Mouse (Mus musculus): Measurements from ENCODE around the gene Mtus2. TPM values are rescaled to one million over a fixed set of nuclear protein-coding genes. Genes with fewer than 3 reads are reported as not detected.

Mtus2 gene
- polyA plus RNA-seq, 1 experiment from 2014 or later, result 131 TPM

DNA sequence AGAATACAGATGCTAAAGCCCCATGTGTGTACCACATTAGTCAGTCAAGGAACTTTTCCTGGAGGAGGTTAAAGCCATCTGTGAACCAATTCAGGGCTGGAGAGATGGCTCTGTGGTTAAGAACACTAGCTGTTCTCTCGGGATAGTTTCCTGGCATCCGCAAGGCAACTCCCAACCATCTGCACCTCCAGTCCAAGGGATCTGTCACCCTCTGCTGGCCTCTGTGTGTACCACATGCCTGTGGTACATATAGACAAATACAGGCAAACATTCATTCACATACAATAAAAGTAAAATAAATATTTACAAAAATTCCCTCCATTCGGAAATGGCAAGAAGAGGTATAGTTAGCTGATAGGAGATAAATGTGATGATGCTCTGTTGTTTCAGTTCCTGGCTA, 184.5 kb downstream of the Mtus2 start:
- Histone ChIP-seq H3K4me3 (ENCODE audit: low read length) (no peak overlapping the region), H3K9me3 (replicated peaks; ENCODE audit: control insufficient read depth, low read length) (0 out of 2 replicates have a peak, but pooled peaks cover 2% of the 10 kb centered on the region), H3K27ac (ENCODE audit: low read length) (no peak overlapping the region), H3K9ac (ENCODE audit: low read length) (no peak overlapping the region), H3K4me1 (ENCODE audit: control insufficient read depth, insufficient read depth, low read length) (no peaks in the 10 kb centered on the region), H3K27me3 (ENCODE audit: control insufficient read depth, insufficient read depth, low read length) (no peaks in the 10 kb centered on the region), H3K36me3 (ENCODE audit: control insufficient read depth, insufficient read depth) (no peaks in the 10 kb centered on the region), H3K4me2 (ENCODE audit: low read depth, low read length) (no peak overlapping the region)
- ATAC-seq (replicated peaks; ENCODE audit: extremely low read depth, insufficient read depth, low FRiP score), result no peak
- 84% methylated on average over 3 of the region's 3 CpGs for WGBS

DNA sequence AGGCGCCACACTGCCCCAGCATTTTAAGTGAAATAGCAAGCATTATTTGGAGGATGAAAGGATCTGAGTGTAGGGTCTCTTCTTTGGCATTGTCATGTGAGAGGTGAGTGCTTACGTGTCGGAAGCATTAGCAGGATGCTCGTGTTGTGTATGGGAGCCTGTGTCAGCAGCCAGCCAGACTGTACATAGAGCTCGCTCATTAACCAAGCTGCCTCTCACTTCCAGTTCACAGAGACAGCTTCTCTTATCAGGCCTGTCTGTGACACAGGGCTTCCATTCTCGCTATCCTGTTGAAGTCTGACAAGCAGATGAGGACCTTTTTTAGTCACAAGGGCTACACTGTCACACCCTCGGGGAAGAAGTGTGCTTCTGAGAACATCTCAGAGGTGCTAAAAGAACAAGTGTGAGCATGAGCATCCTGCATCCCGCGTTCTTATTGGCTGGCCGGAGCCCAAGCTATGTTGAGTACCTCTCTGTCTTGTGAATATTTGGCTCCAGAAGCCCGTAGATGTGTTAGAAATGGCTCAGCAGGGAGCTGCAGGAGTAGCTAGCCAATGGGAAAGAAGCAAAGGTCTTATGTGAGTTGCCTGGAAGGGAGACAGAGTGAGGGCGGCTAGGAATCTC, 189.2 kb downstream of the Mtus2 start:
- H3K27me3 ChIP-seq (ENCODE audit: control insufficient read depth, insufficient read depth, low read length), result no peaks in the 10 kb centered on the region
- peak; percentile 65 for ATAC-seq (replicated peaks; ENCODE audit: extremely low read depth, insufficient read depth, low FRiP score)
- no peak overlapping the region for H3K4me3 ChIP-seq (ENCODE audit: low read length)
- no peak overlapping the region for H3K4me2 ChIP-seq (ENCODE audit: low read depth, low read length)
- 46% methylated on average over 12 of the region's 12 CpGs for WGBS
- H3K9ac ChIP-seq (ENCODE audit: low read length), result no peak overlapping the region
- H3K36me3 ChIP-seq (ENCODE audit: control insufficient read depth, insufficient read depth), result no peaks in the 10 kb centered on the region
- no peak overlapping the region for H3K27ac ChIP-seq (ENCODE audit: low read length)
- no peaks in the 10 kb centered on the region for H3K4me1 ChIP-seq (ENCODE audit: control insufficient read depth, insufficient read depth, low read length)
- peaks cover 11% of the 10 kb centered on the region; the same call in 1 of the 2 replicates for H3K9me3 ChIP-seq (replicated peaks; ENCODE audit: control insufficient read depth, low read length)

DNA sequence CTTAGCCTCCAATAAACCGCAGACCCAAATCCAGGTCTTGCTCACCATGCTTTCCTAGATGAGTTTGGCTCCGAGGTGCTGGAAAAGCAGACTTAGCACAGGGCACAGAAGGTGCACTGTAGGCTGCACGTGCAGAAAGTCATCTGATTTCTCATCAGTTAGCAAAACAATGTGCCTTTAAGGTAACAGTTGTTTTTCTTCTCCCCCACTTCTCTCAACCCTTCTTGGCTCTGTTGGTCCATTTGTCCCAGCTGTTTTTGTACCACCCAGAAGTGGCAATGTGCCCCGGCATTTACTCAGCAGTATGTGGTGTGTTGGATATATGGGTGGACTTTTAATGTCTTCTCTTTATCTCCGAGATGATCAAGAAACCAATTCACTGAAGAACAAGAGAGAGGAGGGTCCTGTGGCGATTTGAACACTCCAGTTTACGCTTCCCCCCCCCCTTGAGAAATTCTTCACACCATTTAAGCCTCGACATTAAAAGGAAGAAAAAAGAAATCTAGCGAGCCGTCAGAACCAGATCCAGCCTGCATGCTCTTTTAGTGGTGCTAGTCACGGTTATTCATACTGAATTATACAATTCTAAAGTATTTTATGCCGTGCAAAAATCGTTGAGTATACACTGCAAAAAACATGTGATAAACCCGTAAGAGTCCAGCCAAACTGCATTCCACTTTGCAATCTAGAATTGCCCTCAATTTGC, 194.9 kb downstream of the Mtus2 start:
- Histone ChIP-seq H3K9me3 (replicated peaks; ENCODE audit: control insufficient read depth, low read length) (peaks cover 9% of the 10 kb centered on the region; the same call in 1 of the 2 replicates), H3K36me3 (ENCODE audit: control insufficient read depth, insufficient read depth) (no peaks in the 10 kb centered on the region), H3K27ac (ENCODE audit: low read length) (no peak overlapping the region), H3K4me3 (ENCODE audit: low read length) (no peak overlapping the region), H3K4me1 (ENCODE audit: control insufficient read depth, insufficient read depth, low read length) (no peaks in the 10 kb centered on the region), H3K27me3 (ENCODE audit: control insufficient read depth, insufficient read depth, low read length) (no peaks in the 10 kb centered on the region), H3K9ac (ENCODE audit: low read length) (no peak overlapping the region), H3K4me2 (ENCODE audit: low read depth, low read length) (no peak overlapping the region)
- WGBS, result 71% methylated on average over 14 of the region's 14 CpGs
- no peak for ATAC-seq (replicated peaks; ENCODE audit: extremely low read depth, insufficient read depth, low FRiP score)

DNA sequence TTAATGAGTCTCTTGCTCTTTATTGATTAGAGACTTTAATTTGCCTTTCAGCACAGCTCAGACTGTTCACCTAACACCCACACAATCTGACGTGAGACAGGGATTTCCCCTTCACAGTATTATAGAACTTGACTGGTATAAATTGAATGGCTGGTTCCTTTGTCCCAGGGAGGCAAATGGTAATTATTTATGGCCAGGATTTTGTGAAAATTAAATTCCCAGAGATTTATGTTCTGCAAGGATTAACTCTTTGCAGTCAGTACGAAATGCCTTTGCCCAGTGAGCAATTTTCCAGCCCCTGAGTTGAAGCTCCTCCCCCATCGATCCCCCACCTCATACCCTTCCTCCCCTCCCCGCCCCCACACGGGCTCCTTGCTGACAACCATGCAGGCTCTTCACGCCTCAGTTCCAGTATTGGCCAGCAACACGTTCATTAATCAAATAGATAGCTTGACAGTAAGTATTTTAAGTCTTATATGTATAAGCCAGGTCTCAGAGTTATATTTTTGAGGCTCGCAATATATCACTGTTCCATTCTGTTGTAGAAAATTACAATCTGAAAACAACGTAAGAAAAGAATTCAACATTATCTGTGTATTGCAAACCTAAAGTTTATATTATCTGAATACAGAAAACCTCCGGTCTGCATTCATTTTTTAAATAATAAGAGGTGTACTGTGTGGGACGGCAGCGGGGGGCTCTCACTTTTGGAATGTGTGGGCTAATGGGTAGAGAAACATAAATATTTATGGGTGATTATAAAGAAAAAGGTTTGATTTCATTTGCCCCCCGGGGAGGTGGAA, 195.7 kb downstream of the Mtus2 start:
- no peak for ATAC-seq (replicated peaks; ENCODE audit: extremely low read depth, insufficient read depth, low FRiP score)
- H3K4me3 ChIP-seq (ENCODE audit: low read length), result no peak overlapping the region

DNA sequence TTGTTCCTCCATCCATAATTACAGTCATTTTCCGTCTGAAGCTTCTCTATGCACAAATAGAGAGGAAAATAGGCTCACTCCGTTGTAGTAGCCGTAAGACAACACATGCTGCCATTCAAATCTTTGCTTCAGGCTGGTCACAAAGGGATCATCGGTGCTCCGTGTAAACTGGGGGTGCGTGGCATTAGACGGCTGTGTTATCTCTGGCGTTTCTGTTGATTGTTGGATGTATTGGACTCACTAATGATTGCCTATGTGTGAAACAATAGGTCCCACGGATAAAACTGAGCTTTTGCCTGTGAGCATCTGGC, 196.2 kb downstream of the Mtus2 start:
- no peak for ATAC-seq (replicated peaks; ENCODE audit: extremely low read depth, insufficient read depth, low FRiP score)
- Histone ChIP-seq H3K9me3 (replicated peaks; ENCODE audit: control insufficient read depth, low read length) (0 out of 2 replicates have a peak, but pooled peaks cover 3% of the 10 kb centered on the region), H3K27ac (ENCODE audit: low read length) (no peak overlapping the region), H3K27me3 (ENCODE audit: control insufficient read depth, insufficient read depth, low read length) (no peaks in the 10 kb centered on the region), H3K9ac (ENCODE audit: low read length) (no peak overlapping the region), H3K4me1 (ENCODE audit: control insufficient read depth, insufficient read depth, low read length) (no peaks in the 10 kb centered on the region), H3K4me3 (ENCODE audit: low read length) (no peak overlapping the region), H3K36me3 (ENCODE audit: control insufficient read depth, insufficient read depth) (no peaks in the 10 kb centered on the region), H3K4me2 (ENCODE audit: low read depth, low read length) (no peak overlapping the region)
- 74% methylated on average over 9 of the region's 9 CpGs for WGBS

More for the DNA sequence above, 195.7 kb downstream of the Mtus2 start:
- Histone ChIP-seq H3K4me1 (ENCODE audit: control insufficient read depth, insufficient read depth, low read length) (no peaks in the 10 kb centered on the region), H3K36me3 (ENCODE audit: control insufficient read depth, insufficient read depth) (no peaks in the 10 kb centered on the region), H3K27me3 (ENCODE audit: control insufficient read depth, insufficient read depth, low read length) (no peaks in the 10 kb centered on the region), H3K4me2 (ENCODE audit: low read depth, low read length) (no peak overlapping the region), H3K9ac (ENCODE audit: low read length) (no peak overlapping the region), H3K9me3 (replicated peaks; ENCODE audit: control insufficient read depth, low read length) (peaks cover 6% of the 10 kb centered on the region; the same call in 1 of the 2 replicates), H3K27ac (ENCODE audit: low read length) (no peak overlapping the region)
- WGBS, result 64% methylated on average over 13 of the region's 13 CpGs

DNA sequence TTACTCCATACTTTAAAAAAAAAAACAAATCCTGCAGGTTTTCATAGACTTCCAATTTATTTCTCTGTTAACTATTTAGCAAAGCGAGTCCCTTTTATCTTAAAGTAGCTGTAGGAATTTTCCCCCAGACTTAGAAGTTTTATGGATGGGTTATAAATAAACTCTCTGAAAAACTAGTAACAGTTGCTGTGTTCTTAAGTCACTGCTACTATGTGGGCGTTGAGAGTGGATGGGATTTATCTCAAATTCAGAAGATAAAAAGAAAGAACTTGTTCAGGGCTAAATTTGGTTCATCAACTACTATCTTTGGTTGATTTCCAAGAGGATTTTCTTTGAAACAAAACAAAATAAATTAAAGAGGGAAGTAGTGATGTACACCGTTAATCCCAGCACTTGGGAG, 197.6 kb downstream of the Mtus2 start:
- WGBS, result 71% methylated on average over 3 of the region's 3 CpGs
- H3K4me2 ChIP-seq (ENCODE audit: low read depth, low read length), result no peak overlapping the region
- H3K36me3 ChIP-seq (ENCODE audit: control insufficient read depth, insufficient read depth), result no peaks in the 10 kb centered on the region
- H3K9ac ChIP-seq (ENCODE audit: low read length), result no peak overlapping the region
- ATAC-seq (replicated peaks; ENCODE audit: extremely low read depth, insufficient read depth, low FRiP score), result no peak
- no peaks in the 10 kb centered on the region for H3K9me3 ChIP-seq (replicated peaks; ENCODE audit: control insufficient read depth, low read length)
- H3K4me3 ChIP-seq (ENCODE audit: low read length), result no peak overlapping the region
- H3K27me3 ChIP-seq (ENCODE audit: control insufficient read depth, insufficient read depth, low read length), result no peaks in the 10 kb centered on the region
- H3K27ac ChIP-seq (ENCODE audit: low read length), result no peak overlapping the region
- H3K4me1 ChIP-seq (ENCODE audit: control insufficient read depth, insufficient read depth, low read length), result no peaks in the 10 kb centered on the region

DNA sequence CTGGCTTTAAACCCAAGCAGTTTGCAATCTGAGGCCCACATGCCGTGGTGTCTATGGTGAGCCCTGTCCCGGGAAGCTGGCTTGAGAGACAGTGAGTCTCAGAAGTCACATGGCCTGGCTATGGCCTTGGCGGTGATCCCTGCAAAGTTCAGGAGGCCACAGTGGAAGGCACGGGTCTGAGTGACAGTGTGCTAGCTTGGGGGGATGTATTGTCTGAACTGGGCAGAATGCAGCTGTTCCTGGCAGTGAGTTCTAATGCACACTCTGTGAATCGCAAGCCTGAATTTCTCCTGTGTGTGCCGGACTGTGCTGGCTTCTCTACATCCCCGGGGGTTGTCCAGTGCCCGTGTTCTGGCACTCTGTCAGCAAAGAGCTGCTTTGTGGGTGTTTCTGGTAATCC, 202.2 kb downstream of the Mtus2 start:
- no peaks in the 10 kb centered on the region for H3K36me3 ChIP-seq (ENCODE audit: control insufficient read depth, insufficient read depth)
- H3K4me3 ChIP-seq (ENCODE audit: low read length), result no peak overlapping the region
- H3K4me1 ChIP-seq (ENCODE audit: control insufficient read depth, insufficient read depth, low read length), result no peaks in the 10 kb centered on the region
- WGBS, result 59% methylated on average over 8 of the region's 8 CpGs
- H3K27me3 ChIP-seq (ENCODE audit: control insufficient read depth, insufficient read depth, low read length), result no peaks in the 10 kb centered on the region
- ATAC-seq (replicated peaks; ENCODE audit: extremely low read depth, insufficient read depth, low FRiP score), result no peak
- H3K27ac ChIP-seq (ENCODE audit: low read length), result no peak overlapping the region
- H3K9ac ChIP-seq (ENCODE audit: low read length), result no peak overlapping the region
- no peaks in the 10 kb centered on the region for H3K9me3 ChIP-seq (replicated peaks; ENCODE audit: control insufficient read depth, low read length)
- no peak overlapping the region for H3K4me2 ChIP-seq (ENCODE audit: low read depth, low read length)

DNA sequence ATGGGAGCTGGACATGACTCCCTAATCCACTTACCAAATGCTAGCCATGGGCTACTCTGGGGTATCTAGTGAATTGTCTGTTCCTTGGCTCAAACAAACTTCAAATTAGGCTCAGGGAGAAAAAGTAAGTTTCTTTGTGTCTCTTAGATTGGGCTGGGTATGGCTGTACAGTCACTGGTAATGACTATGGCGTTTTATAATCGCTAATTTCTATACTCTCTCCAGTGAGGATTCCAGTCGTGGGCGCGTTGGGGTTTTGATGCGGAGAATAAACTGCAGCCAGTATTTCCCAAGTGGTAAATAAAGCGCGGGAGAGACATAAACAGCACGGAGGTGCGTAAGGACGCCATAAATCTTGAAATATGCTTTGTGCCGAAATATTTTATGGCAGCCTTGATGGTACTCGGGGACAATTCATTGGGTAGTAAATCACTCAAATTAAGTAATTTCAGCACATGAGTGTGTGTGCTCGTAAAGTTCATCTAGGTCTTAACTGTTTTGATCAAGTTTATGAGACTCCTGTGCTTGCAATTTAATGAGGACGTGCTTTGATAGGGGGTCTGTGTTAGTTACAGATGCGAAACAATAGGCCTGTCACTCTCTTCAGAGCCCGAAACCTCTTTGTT, 203.5 kb downstream of the Mtus2 start:
- Histone ChIP-seq H3K4me2 (ENCODE audit: low read depth, low read length) (no peak overlapping the region), H3K27me3 (ENCODE audit: control insufficient read depth, insufficient read depth, low read length) (no peaks in the 10 kb centered on the region), H3K4me3 (ENCODE audit: low read length) (no peak overlapping the region), H3K4me1 (ENCODE audit: control insufficient read depth, insufficient read depth, low read length) (no peaks in the 10 kb centered on the region), H3K9ac (ENCODE audit: low read length) (no peak overlapping the region), H3K27ac (ENCODE audit: low read length) (no peak overlapping the region), H3K9me3 (replicated peaks; ENCODE audit: control insufficient read depth, low read length) (no peaks in the 10 kb centered on the region), H3K36me3 (ENCODE audit: control insufficient read depth, insufficient read depth) (no peaks in the 10 kb centered on the region)
- no peak for ATAC-seq (replicated peaks; ENCODE audit: extremely low read depth, insufficient read depth, low FRiP score)
- WGBS, result 94% methylated on average over 17 of the region's 17 CpGs

DNA sequence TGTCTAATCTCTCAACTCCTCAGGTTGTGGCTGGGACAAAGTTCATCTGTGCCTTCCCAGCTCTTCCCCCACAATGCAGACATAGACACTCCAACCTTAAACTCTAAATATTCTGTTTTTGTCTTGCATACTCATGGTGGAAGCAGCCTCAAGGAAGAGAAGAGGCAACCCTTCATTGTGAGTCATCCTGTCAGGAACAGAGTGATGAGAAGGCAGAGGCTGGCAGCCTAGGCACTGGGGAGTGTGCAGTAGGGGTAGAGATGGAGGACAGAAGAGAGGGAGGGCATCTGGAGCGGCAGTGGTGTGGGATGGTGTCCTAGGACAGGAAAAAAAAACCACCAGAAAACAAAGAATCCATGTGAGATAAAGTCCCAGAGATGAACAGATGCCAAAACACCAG, 208.0 kb downstream of the Mtus2 start:
- H3K36me3 ChIP-seq (ENCODE audit: control insufficient read depth, insufficient read depth), result no peaks in the 10 kb centered on the region
- H3K4me2 ChIP-seq (ENCODE audit: low read depth, low read length), result no peak overlapping the region
- H3K9me3 ChIP-seq (replicated peaks; ENCODE audit: control insufficient read depth, low read length), result no peaks in the 10 kb centered on the region
- H3K9ac ChIP-seq (ENCODE audit: low read length), result no peak overlapping the region
- no peak for ATAC-seq (replicated peaks; ENCODE audit: extremely low read depth, insufficient read depth, low FRiP score)
- H3K27ac ChIP-seq (ENCODE audit: low read length), result no peak overlapping the region
- no peaks in the 10 kb centered on the region for H3K27me3 ChIP-seq (ENCODE audit: control insufficient read depth, insufficient read depth, low read length)
- WGBS, result 55% methylated on average over 1 of the region's 1 CpGs
- H3K4me3 ChIP-seq (ENCODE audit: low read length), result no peak overlapping the region
- no peaks in the 10 kb centered on the region for H3K4me1 ChIP-seq (ENCODE audit: control insufficient read depth, insufficient read depth, low read length)

Data from heart, embryonic 16.5 days (tissue).